Mouse (Mus musculus): ENCODE results near the gene Sva.

Sva gene

GRCm38 (mm10) chr6:42038094-42038493 lies at the start of gene Sva:
TSS of gene Sva (plus strand) at chr6:42038394.
- DNase-seq (ENCODE audit: low spot score) = no peak

Measured in adipocyte (in vitro differentiated cells).